Mouse (Mus musculus) stomach, embryonic 15.5 days (tissue): ENCODE results near the gene P2ry14. TPM values are rescaled to one million over a fixed set of nuclear protein-coding genes. Genes with fewer than 3 reads are reported as not detected.

Experiments used
- ATAC-seq: fragments of 200-750 bp; cut with Nextera tagmentation; 2 replicates; pipeline ENCODE4 v1.8.0; 2017; ENCODE audit warnings: low read depth, moderate number of reproducible peaks, moderate TSS enrichment; ENCODE audit not compliant: insufficient read depth, low FRiP score
- H3K27ac ChIP-seq: fragments of 300-500 bp; sonication (generic); 2 replicates; pipeline ENCODE4 v1.5.1; 2015; ENCODE audit warnings: mild to moderate bottlenecking, inconsistent platforms
- H3K27me3 ChIP-seq: fragments of 300-500 bp; sonication (generic); replicated peaks from 2 replicates; pipeline ENCODE4 v1.6.1; 2015; ENCODE audit warnings: inconsistent platforms
- H3K36me3 ChIP-seq: fragments of 300-500 bp; sonication (generic); 2 replicates; pipeline ENCODE4 v1.6.1; 2015; ENCODE audit warnings: inconsistent platforms
- H3K4me1 ChIP-seq: fragments of 300-500 bp; sonication (generic); 2 replicates; pipeline ENCODE4 v1.6.1; 2015; ENCODE audit warnings: inconsistent platforms
- H3K4me2 ChIP-seq: fragments of 300-500 bp; sonication (generic); 2 replicates; pipeline ENCODE4 v1.6.1; 2015; ENCODE audit warnings: mild to moderate bottlenecking, inconsistent platforms
- H3K4me3 ChIP-seq: fragments of 300-500 bp; sonication (generic); replicated peaks from 2 replicates; pipeline ENCODE4 v1.5.1; 2015; ENCODE audit warnings: inconsistent platforms
- H3K9ac ChIP-seq: fragments of 300-500 bp; sonication (generic); 2 replicates; pipeline ENCODE4 v1.6.1; 2015; ENCODE audit warnings: inconsistent platforms
- H3K9me3 ChIP-seq: fragments of 300-500 bp; sonication (generic); 2 replicates; pipeline ENCODE4 v1.6.1; 2016; ENCODE audit warnings: inconsistent platforms
- WGBS: fragments of 180-500 bp; shearing (Covaris S2); methylation state at CpG from one replicate; pipeline ENCODE4 v1.1.7; 2015; 5-methylcytosine and 5-hydroxymethylcytosine counted together
- polyA plus RNA-seq: library from polyadenylated mRNA; unstranded; fragments of >200 nt; fragmentation: Nextera tagmentation; extraction: Ambion mirVana; gene quantifications from 2 replicates; pipeline ENCODE4 v1.2.1, GENCODE M21; 2015

P2ry14 gene
- polyA plus RNA-seq, 1 experiment from 2014 or later: 5.1 TPM

- 0 out of 2 replicates have a peak, but pooled peaks cover 5% of the 10 kb centered on the region for H3K4me1 ChIP-seq
- no peak overlapping the region for H3K27ac ChIP-seq
- H3K27me3 ChIP-seq: no peaks in the 10 kb centered on the region
- no peak overlapping the region for H3K4me2 ChIP-seq
- no peak overlapping the region for H3K9ac ChIP-seq
- WGBS: 48% methylated on average over 2 of the region's 2 CpGs
- ATAC-seq: no peak; the same call in 1 of the 2 replicates
- H3K9me3 ChIP-seq: no peaks in the 10 kb centered on the region
- H3K36me3 ChIP-seq: no peaks in the 10 kb centered on the region
- no peak overlapping the region for H3K4me3 ChIP-seq
Measured at GRCm38 (mm10) chr3:59169921-59170627, 16.7 kb upstream of the P2ry14 start.

GRCm38 (mm10) chr3:59169215-59169614 is 15.8 kb upstream of the P2ry14 start:
- H3K27ac ChIP-seq: no peak overlapping the region
- H3K4me3 ChIP-seq: no peak overlapping the region
- H3K9me3 ChIP-seq: no peaks in the 10 kb centered on the region
- H3K9ac ChIP-seq: no peak overlapping the region
- no peak overlapping the region for H3K4me2 ChIP-seq
- H3K4me1 ChIP-seq: 0 out of 2 replicates have a peak, but pooled peaks cover 5% of the 10 kb centered on the region
- no peaks in the 10 kb centered on the region for H3K27me3 ChIP-seq
- ATAC-seq: no peak
- WGBS: 66% methylated on average over 4 of the region's 4 CpGs
- no peaks in the 10 kb centered on the region for H3K36me3 ChIP-seq

- H3K4me3 ChIP-seq: no peak overlapping the region
- H3K27ac ChIP-seq: no peak overlapping the region
- 84% methylated on average over 6 of the region's 6 CpGs for WGBS
- H3K4me1 ChIP-seq: 0 out of 2 replicates have a peak, but pooled peaks cover 5% of the 10 kb centered on the region
- H3K9me3 ChIP-seq: no peaks in the 10 kb centered on the region
- no peak for ATAC-seq
- H3K4me2 ChIP-seq: no peak overlapping the region
- H3K9ac ChIP-seq: no peak overlapping the region
- no peaks in the 10 kb centered on the region for H3K27me3 ChIP-seq
- no peaks in the 10 kb centered on the region for H3K36me3 ChIP-seq
Measured at GRCm38 (mm10) chr3:59168476-59168875, 15.1 kb upstream of the P2ry14 start.

- no peak overlapping the region for H3K4me2 ChIP-seq
- H3K9me3 ChIP-seq: no peaks in the 10 kb centered on the region
- no peak overlapping the region for H3K27ac ChIP-seq
- H3K9ac ChIP-seq: no peak overlapping the region
- no peaks in the 10 kb centered on the region for H3K36me3 ChIP-seq
- WGBS: 48% methylated on average over 2 of the region's 2 CpGs
- peak; percentile 50; the same call in 1 of the 2 replicates for ATAC-seq
- H3K27me3 ChIP-seq: no peaks in the 10 kb centered on the region
- H3K4me1 ChIP-seq: 0 out of 2 replicates have a peak, but pooled peaks cover 5% of the 10 kb centered on the region
- H3K4me3 ChIP-seq: no peak overlapping the region
Measured at GRCm38 (mm10) chr3:59167417-59168054, 14.1 kb upstream of the P2ry14 start.

GRCm38 (mm10) chr3:59160465-59160864 is 7.0 kb upstream of the P2ry14 start:
- Histone ChIP-seq H3K36me3 (no peaks in the 10 kb centered on the region), H3K4me2 (no peak overlapping the region), H3K27ac (no peak overlapping the region), H3K4me1 (no peaks in the 10 kb centered on the region), H3K27me3 (no peaks in the 10 kb centered on the region), H3K9ac (no peak overlapping the region), H3K4me3 (no peak overlapping the region), H3K9me3 (no peaks in the 10 kb centered on the region)
- 58% methylated on average over 1 of the region's 1 CpGs for whole genome bisulfite sequencing
- no peak for ATAC-seq

GRCm38 (mm10) chr3:59157048-59157447 is 3.6 kb upstream of the P2ry14 start:
- H3K9me3 ChIP-seq: no peaks in the 10 kb centered on the region
- no peak overlapping the region for H3K9ac ChIP-seq
- no peaks in the 10 kb centered on the region for H3K27me3 ChIP-seq
- no peak overlapping the region for H3K4me2 ChIP-seq
- 84% methylated on average over 5 of the region's 5 CpGs for WGBS
- no peak overlapping the region for H3K27ac ChIP-seq
- no peak for ATAC-seq
- no peaks in the 10 kb centered on the region for H3K36me3 ChIP-seq
- no peak overlapping the region for H3K4me3 ChIP-seq
- no peaks in the 10 kb centered on the region for H3K4me1 ChIP-seq

- Histone ChIP-seq H3K9ac (no peak overlapping the region), H3K4me2 (no peak overlapping the region), H3K9me3 (no peaks in the 10 kb centered on the region), H3K36me3 (no peaks in the 10 kb centered on the region), H3K27ac (no peak overlapping the region), H3K27me3 (no peaks in the 10 kb centered on the region), H3K4me1 (no peaks in the 10 kb centered on the region), H3K4me3 (no peak overlapping the region)
- no peak for ATAC-seq
- 93% methylated on average over 6 of the region's 6 CpGs for WGBS
Measured at GRCm38 (mm10) chr3:59155404-59155803, 2.0 kb upstream of the P2ry14 start.

- H3K4me1 ChIP-seq: no peaks in the 10 kb centered on the region
- H3K9ac ChIP-seq: no peak overlapping the region
- no peaks in the 10 kb centered on the region for H3K9me3 ChIP-seq
- ATAC-seq: no peak
- H3K4me3 ChIP-seq: no peak overlapping the region
- no peaks in the 10 kb centered on the region for H3K36me3 ChIP-seq
- H3K27me3 ChIP-seq: no peaks in the 10 kb centered on the region
- H3K27ac ChIP-seq: no peak overlapping the region
- no peak overlapping the region for H3K4me2 ChIP-seq
- 73% methylated on average over 2 of the region's 2 CpGs for WGBS
Measured at GRCm38 (mm10) chr3:59154888-59155287, 1.5 kb upstream of the P2ry14 start.

- H3K27me3 ChIP-seq: no peaks in the 10 kb centered on the region
- H3K9me3 ChIP-seq: no peaks in the 10 kb centered on the region
- WGBS: 92% methylated on average over 2 of the region's 2 CpGs
- ATAC-seq: no peak
- no peak overlapping the region for H3K27ac ChIP-seq
- H3K4me2 ChIP-seq: no peak overlapping the region
- H3K36me3 ChIP-seq: no peaks in the 10 kb centered on the region
- no peaks in the 10 kb centered on the region for H3K4me1 ChIP-seq
- no peak overlapping the region for H3K4me3 ChIP-seq
- H3K9ac ChIP-seq: no peak overlapping the region
Measured at GRCm38 (mm10) chr3:59150624-59151023, 2.8 kb downstream of the P2ry14 start.

- H3K9ac ChIP-seq: no peak overlapping the region
- H3K4me2 ChIP-seq: no peak overlapping the region
- no peaks in the 10 kb centered on the region for H3K4me1 ChIP-seq
- H3K27me3 ChIP-seq: no peaks in the 10 kb centered on the region
- no peaks in the 10 kb centered on the region for H3K9me3 ChIP-seq
- ATAC-seq: no peak
- no peaks in the 10 kb centered on the region for H3K36me3 ChIP-seq
- H3K4me3 ChIP-seq: no peak overlapping the region
- H3K27ac ChIP-seq: no peak overlapping the region
Measured at GRCm38 (mm10) chr3:59149646-59150045, 3.8 kb downstream of the P2ry14 start.

GRCm38 (mm10) chr3:59145194-59145593 is 8.2 kb downstream of the P2ry14 start:
- 67% methylated on average over 5 of the region's 5 CpGs for WGBS
- H3K4me1 ChIP-seq: no peaks in the 10 kb centered on the region
- ATAC-seq: no peak
- no peak overlapping the region for H3K9ac ChIP-seq
- H3K27me3 ChIP-seq: no peaks in the 10 kb centered on the region
- no peaks in the 10 kb centered on the region for H3K9me3 ChIP-seq
- no peaks in the 10 kb centered on the region for H3K36me3 ChIP-seq
- H3K4me3 ChIP-seq: no peak overlapping the region
- H3K4me2 ChIP-seq: no peak overlapping the region
- H3K27ac ChIP-seq: no peak overlapping the region

GRCm38 (mm10) chr3:59141507-59142305 is 11.7 kb downstream of the P2ry14 start:
- Histone ChIP-seq H3K36me3 (no peaks in the 10 kb centered on the region), H3K9ac (no peak overlapping the region), H3K4me1 (no peaks in the 10 kb centered on the region), H3K4me3 (no peak overlapping the region), H3K27ac (no peak overlapping the region), H3K9me3 (no peaks in the 10 kb centered on the region), H3K27me3 (no peaks in the 10 kb centered on the region), H3K4me2 (no peak overlapping the region)
- 71% methylated on average over 8 of the region's 8 CpGs for WGBS
- no peak for ATAC-seq
